Mouse (Mus musculus) limb, embryonic 15.5 days (tissue): ENCODE measurements around the gene Pxmp4. TPM values are rescaled to one million over a fixed set of nuclear protein-coding genes. Genes with fewer than 3 reads are reported as not detected.

Experiments used
- ATAC-seq: fragments of 200-750 bp; cut with Nextera tagmentation; 2 replicates; pipeline ENCODE4 v1.8.0; 2017; ENCODE audit warnings: low read depth, moderate TSS enrichment; ENCODE audit not compliant: insufficient number of reproducible peaks, low FRiP score, low TSS enrichment
- H3K27ac ChIP-seq: fragments of 300-500 bp; sonication (generic); 2 replicates; pipeline ENCODE4 v1.5.1; 2015; ENCODE audit warnings: moderate library complexity, mild to moderate bottlenecking, inconsistent platforms
- H3K27me3 ChIP-seq: fragments of 300-500 bp; sonication (generic); 2 replicates; pipeline ENCODE4 v1.6.1; 2015; ENCODE audit warnings: inconsistent platforms
- H3K36me3 ChIP-seq: fragments of 300-500 bp; sonication (generic); 2 replicates; pipeline ENCODE4 v1.6.1; 2015; ENCODE audit warnings: inconsistent platforms
- H3K4me1 ChIP-seq: fragments of 300-500 bp; sonication (generic); 2 replicates; pipeline ENCODE4 v1.6.1; 2015; ENCODE audit warnings: inconsistent platforms
- H3K4me2 ChIP-seq: fragments of 300-500 bp; sonication (generic); 2 replicates; pipeline ENCODE4 v1.6.1; 2015; ENCODE audit warnings: mild to moderate bottlenecking, inconsistent platforms
- H3K4me3 ChIP-seq: fragments of 300-500 bp; sonication (generic); 2 replicates; pipeline ENCODE4 v1.5.1; 2015; ENCODE audit warnings: mild to moderate bottlenecking, inconsistent platforms
- H3K9ac ChIP-seq: fragments of 300-500 bp; sonication (generic); 2 replicates; pipeline ENCODE4 v1.6.1; 2015; ENCODE audit warnings: inconsistent platforms
- H3K9me3 ChIP-seq: fragments of 300-500 bp; sonication (generic); 2 replicates; pipeline ENCODE4 v1.6.1; 2016; ENCODE audit warnings: inconsistent platforms
- WGBS: fragments of 180-500 bp; shearing (Covaris S2); methylation state at CpG from one replicate; pipeline ENCODE4 v1.1.7; 2015; 5-methylcytosine and 5-hydroxymethylcytosine counted together
- polyA plus RNA-seq: library from polyadenylated mRNA; unstranded; fragments of >200 nt; fragmentation: Nextera tagmentation; extraction: Ambion mirVana; gene quantifications from 2 replicates; pipeline ENCODE4 v1.2.1, GENCODE M21; 2015

Gene Pxmp4
- polyA plus RNA-seq, result 30.8 and 32.3 TPM in 2 replicates

DNA sequence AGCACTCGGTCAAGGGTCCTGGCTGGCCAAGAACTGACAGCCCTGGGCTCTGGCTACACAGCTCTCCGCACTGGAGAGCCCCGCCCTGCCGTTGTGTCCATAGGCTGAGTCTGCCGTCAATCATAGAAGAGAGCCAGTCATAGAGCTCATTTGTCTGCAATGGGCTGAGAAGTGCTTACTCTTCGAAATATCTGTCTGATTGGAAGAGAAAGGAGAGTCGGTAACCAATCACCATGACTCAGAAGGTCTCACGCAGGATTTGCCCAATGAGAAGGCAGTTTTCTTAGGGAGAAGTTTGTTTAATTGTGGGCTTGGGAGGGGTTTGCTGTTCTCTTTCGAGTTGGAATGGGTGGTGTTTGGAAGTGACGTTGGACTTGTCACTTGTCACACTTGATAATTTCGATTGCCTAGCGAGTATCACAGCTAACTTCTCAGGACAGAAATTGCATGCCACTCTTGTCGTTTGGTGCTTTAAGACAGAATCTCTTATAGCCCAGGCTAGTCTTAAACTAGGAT lies at the start of gene Pxmp4:
TSS of gene Pxmp4 (minus strand) at position 71 of the 516 bp plus-strand sequence.
- Histone ChIP-seq H3K9ac (peak within 1 kb of the TSS; percentile 75), H3K27ac (peak within 1 kb of the TSS; percentile 51), H3K4me1 (peaks cover 14% of the 10 kb centered on the region; the same call in 1 of the 2 replicates), H3K9me3 (no peaks in the 10 kb centered on the region), H3K4me3 (peak within 1 kb of the TSS; percentile 71), H3K27me3 (no peaks in the 10 kb centered on the region), H3K36me3 (no peaks in the 10 kb centered on the region), H3K4me2 (peak within 1 kb of the TSS; percentile 53)
- peak; percentile 100 for ATAC-seq
- 0% methylated on average over 13 of the region's 13 CpGs for WGBS

DNA sequence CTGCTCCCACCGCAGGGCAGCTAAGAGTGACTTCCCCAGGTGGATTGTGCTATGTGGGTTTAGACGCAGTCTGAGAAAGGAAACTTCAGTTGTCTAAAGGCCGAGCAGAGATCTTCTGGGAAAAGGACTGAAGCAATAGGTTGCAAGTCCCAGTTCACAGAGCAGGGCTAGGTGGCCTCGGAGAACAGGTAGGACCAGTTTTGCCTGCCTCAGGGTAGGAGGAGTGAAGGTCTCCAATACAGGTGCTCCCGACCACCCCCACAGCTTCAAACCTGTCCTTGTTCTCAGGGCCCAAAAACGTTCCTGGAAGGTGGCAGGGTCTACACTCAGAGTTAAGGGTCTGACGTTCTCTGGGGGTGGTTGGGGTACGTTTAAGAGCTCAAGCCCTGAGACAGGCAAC lies 47.9 kb upstream of the Pxmp4 start, which contains the start of gene Chmp4b:
TSS of gene Chmp4b (plus strand) at position 343 of the 400 bp plus-strand sequence.
- no peak for ATAC-seq
- Histone ChIP-seq H3K4me3 (no peak within 1 kb of the TSS), H3K27me3 (no peaks in the 10 kb centered on the region), H3K27ac (peak within 1 kb of the TSS; percentile 57), H3K4me1 (no peaks in the 10 kb centered on the region), H3K4me2 (no peak within 1 kb of the TSS), H3K9me3 (no peaks in the 10 kb centered on the region), H3K36me3 (no peaks in the 10 kb centered on the region), H3K9ac (no peak within 1 kb of the TSS)
- 42% methylated on average over 8 of the region's 8 CpGs for WGBS

DNA sequence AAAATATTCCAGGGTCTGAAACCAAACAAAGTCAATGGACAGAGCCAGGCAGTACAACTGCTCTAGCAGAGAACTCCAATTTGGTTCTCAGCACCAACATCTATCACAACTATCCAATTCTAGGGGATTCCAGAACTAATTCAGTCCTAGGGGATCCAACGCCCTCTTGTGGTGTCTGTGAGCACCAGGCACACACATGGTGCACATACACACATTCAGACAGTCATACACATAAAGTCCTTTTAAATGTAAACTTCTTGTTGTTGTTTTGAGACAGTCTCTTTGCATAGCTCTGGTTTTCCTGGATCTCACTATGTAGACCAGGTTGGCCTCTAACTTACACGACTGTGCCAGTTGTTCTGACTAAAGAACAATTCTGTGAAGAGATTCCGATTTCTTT lies 46.9 kb upstream of the Pxmp4 start:
- Histone ChIP-seq H3K9ac (no peak overlapping the region), H3K4me1 (no peaks in the 10 kb centered on the region), H3K27me3 (no peaks in the 10 kb centered on the region), H3K27ac (0 out of 2 replicates have a peak overlapping the region, but pooled peaks have one; percentile 50), H3K9me3 (no peaks in the 10 kb centered on the region), H3K36me3 (peaks cover 8% of the 10 kb centered on the region; the same call in 1 of the 2 replicates), H3K4me3 (no peak overlapping the region), H3K4me2 (no peak overlapping the region)
- no peak for ATAC-seq
- WGBS, result 74% methylated on average over 3 of the region's 3 CpGs

DNA sequence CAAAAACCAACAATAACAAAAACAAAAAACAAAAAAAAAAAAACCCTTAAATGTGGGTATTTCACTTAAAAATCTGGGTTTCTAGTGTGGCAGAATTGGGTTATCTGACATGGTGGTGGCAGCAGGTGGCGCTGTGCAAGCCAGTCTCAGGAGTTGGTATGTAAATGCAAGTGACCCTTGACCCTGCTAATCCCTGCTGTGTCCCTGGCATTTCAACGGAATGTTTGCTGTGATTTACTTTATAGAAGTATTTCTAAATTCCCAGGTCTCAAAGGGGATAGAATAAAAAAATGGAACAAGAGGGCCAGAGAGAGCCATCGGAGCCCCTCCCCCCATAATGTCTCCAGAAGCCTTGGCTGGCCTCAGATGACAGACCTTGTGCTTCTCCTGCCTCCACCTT lies 44.6 kb upstream of the Pxmp4 start:
- WGBS, result 30% methylated on average over 3 of the region's 3 CpGs
- no peak overlapping the region for H3K4me3 ChIP-seq
- H3K27ac ChIP-seq, result 0 out of 2 replicates have a peak overlapping the region, but pooled peaks have one; percentile 57
- H3K36me3 ChIP-seq, result peaks cover 26% of the 10 kb centered on the region; the same call in 1 of the 2 replicates
- no peak overlapping the region for H3K9ac ChIP-seq
- no peaks in the 10 kb centered on the region for H3K9me3 ChIP-seq
- ATAC-seq, result no peak
- no peak overlapping the region for H3K4me2 ChIP-seq
- no peaks in the 10 kb centered on the region for H3K27me3 ChIP-seq
- no peaks in the 10 kb centered on the region for H3K4me1 ChIP-seq

DNA sequence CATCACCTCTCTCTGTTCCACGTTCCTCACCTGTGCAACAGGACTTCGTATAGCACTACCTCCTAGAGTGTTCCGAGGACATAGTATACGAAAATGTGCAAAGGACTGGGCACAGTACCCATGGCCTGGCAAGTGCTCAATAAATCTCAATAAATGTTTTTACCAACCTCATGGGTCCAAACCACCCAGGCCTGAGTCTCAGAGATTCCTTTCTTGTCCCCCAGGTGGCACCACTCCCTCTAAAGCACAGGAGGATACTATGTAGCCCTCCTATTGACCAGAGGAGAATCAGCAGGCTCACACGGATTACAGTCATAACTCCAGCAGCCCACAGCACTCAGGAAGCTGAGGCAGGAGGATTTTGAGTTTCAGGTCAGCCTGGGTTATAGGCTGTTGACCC lies 43.1 kb upstream of the Pxmp4 start:
- Histone ChIP-seq H3K4me1 (no peaks in the 10 kb centered on the region), H3K27ac (no peak overlapping the region), H3K4me3 (no peak overlapping the region), H3K9me3 (no peaks in the 10 kb centered on the region), H3K36me3 (peaks cover 35% of the 10 kb centered on the region; the same call in 1 of the 2 replicates), H3K27me3 (no peaks in the 10 kb centered on the region), H3K4me2 (no peak overlapping the region), H3K9ac (no peak overlapping the region)
- ATAC-seq, result no peak
- 75% methylated on average over 5 of the region's 5 CpGs for WGBS

DNA sequence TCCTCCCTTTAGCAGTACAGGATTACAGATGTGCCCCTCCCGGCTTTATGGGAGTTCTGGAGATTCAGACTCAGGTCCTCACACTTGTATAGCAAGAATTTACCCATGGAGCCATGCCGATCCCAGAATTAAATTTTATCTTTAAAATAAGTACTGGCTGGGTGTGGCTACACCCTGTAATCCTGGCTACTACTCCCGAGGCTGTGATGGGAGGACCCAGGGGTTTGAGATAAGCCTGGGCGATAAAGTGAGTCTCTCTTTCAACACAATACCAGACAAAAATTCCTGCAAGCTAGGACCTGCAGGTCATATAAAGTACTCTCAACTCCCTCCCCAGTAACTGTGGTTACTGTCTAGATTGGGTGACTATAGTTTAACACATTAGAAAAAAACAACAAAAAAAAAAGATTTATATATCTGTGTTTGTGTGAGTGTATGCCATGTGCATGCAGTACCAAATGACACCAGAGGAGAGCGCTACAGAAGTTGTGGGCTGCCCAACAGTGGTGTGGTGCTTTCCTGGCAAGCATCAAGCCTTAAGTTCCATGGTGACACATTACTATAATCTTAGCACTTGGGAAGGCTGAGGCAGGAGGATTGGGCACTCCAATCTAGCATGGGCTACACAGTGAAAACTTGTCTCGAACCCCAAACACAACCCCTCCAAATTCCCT lies 39.3 kb upstream of the Pxmp4 start:
- Histone ChIP-seq H3K36me3 (peaks cover 54% of the 10 kb centered on the region), H3K9ac (no peak overlapping the region), H3K4me2 (no peak overlapping the region), H3K4me1 (no peaks in the 10 kb centered on the region), H3K27me3 (no peaks in the 10 kb centered on the region), H3K9me3 (no peaks in the 10 kb centered on the region), H3K4me3 (no peak overlapping the region), H3K27ac (no peak overlapping the region)
- WGBS, result 73% methylated on average over 6 of the region's 6 CpGs
- no peak for ATAC-seq

DNA sequence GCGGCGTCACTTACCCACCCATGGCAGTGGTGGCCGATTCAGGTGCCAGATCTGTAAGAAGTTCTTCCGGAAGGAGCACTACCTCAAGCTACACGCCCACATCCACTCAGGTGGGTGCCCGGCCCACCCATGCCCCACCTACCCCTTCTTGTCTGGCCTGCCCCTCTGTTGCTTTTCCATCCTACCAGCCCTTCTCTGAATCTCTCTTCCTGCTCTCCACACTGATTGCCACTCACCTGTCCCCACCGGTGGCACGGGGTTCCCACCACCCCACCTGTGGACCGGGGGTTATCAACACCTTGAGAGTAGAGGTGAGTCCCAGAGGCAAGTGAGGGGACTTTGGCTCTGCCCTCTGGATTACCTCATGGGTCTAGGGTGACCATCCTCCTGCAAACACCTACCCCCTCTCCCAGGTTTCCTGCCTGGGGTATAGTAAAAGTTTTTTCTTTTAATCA lies 38.5 kb upstream of the Pxmp4 start:
- H3K27ac ChIP-seq, result no peak overlapping the region
- no peak overlapping the region for H3K4me2 ChIP-seq

DNA sequence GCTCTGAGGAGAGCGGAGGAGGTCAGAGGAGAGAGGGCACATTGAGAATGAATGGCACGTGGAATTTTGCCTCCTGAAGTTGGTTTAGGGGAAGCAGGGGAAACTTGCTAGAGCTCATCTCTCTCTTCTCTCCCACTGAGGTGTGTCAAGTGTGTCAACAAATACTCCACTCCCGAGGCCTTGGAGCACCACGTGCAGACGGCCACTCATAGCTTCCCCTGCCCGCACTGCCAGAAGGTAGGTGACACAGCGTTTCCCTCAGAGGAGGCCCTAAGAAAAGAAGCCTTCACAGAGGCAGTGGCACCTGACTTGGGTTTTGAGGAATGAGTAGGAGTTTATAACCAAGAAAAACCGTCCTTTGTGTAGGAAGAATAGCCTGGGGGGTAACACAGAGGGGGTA lies 37.7 kb upstream of the Pxmp4 start:
- WGBS, result 82% methylated on average over 8 of the region's 8 CpGs
- Histone ChIP-seq H3K4me3 (no peak overlapping the region), H3K27ac (no peak overlapping the region), H3K4me1 (no peaks in the 10 kb centered on the region), H3K4me2 (no peak overlapping the region), H3K36me3 (peaks cover 59% of the 10 kb centered on the region), H3K9me3 (no peaks in the 10 kb centered on the region), H3K27me3 (no peaks in the 10 kb centered on the region), H3K9ac (no peak overlapping the region)
- ATAC-seq, result no peak

More for the DNA sequence above, 38.5 kb upstream of the Pxmp4 start:
- 93% methylated on average over 9 of the region's 9 CpGs for WGBS
- ATAC-seq, result no peak
- no peak overlapping the region for H3K4me3 ChIP-seq
- no peaks in the 10 kb centered on the region for H3K4me1 ChIP-seq
- H3K9ac ChIP-seq, result no peak overlapping the region
- H3K36me3 ChIP-seq, result peaks cover 59% of the 10 kb centered on the region
- no peaks in the 10 kb centered on the region for H3K9me3 ChIP-seq
- H3K27me3 ChIP-seq, result no peaks in the 10 kb centered on the region

DNA sequence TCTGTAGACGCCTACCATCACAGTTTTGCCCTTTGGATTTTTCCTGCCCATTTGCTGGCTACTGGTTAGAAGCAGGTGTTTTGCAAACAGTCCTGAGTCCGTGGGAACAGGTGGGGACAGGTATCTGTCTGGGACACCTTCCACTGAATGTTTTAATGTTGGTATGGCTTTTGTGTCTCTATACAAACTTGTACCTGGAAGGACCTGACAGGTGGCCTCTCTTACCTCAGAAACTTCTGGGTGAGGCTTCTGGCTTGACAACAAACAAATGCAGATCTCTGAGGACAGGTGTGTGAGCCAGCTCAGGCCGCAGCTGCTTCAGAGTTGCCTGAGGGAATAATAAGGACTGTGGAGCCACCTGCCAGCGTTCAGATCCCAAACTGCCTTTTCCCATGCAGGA lies 35.6 kb upstream of the Pxmp4 start:
- Histone ChIP-seq H3K27ac (no peak overlapping the region), H3K4me3 (no peak overlapping the region), H3K4me2 (no peak overlapping the region), H3K9me3 (no peaks in the 10 kb centered on the region), H3K4me1 (no peaks in the 10 kb centered on the region), H3K27me3 (no peaks in the 10 kb centered on the region), H3K9ac (no peak overlapping the region), H3K36me3 (peaks cover 48% of the 10 kb centered on the region)
- WGBS, result 79% methylated on average over 4 of the region's 4 CpGs
- no peak for ATAC-seq

DNA sequence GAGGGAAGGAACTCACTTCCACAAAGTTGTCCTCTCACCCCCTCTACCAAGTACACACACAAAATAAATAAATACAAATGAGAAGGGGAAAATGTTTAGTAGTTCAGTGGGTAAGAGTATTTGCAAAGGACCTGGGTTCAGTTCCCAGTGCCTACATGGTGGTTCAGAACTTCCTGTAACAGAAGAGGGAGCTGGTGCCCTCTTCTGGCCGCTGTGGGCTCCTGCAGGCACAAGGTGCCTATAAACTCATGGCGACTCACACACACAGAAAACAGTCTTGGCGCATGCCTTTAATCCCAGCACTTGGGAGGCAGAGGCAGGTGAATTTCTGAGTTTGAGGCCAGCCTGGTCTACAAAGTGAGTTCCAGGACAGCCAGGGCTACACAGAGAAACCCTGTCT lies 35.0 kb upstream of the Pxmp4 start:
- Histone ChIP-seq H3K9me3 (no peaks in the 10 kb centered on the region), H3K27me3 (no peaks in the 10 kb centered on the region), H3K27ac (no peak overlapping the region), H3K36me3 (peaks cover 46% of the 10 kb centered on the region), H3K4me1 (no peaks in the 10 kb centered on the region), H3K4me3 (no peak overlapping the region), H3K9ac (no peak overlapping the region), H3K4me2 (no peak overlapping the region)
- 94% methylated on average over 3 of the region's 3 CpGs for WGBS
- no peak for ATAC-seq

DNA sequence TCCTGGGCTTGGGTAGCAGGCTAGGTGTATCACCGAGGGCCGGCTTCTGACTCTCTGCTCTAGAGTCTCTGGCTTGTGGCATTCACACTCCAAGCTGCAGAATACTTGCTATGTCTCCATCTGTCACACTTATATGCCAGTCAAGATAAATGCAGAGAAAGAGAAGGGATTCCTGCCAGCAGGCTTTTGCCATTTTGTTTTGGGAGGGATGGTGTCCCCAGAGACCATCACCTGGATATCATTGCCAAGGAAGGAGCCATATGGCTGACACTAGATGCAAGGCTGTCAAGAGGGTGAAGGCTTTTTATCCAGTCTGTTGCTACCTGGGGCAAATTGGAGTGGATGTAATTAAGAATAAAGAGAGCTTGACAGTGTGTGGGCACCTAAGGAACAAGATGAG lies 32.3 kb upstream of the Pxmp4 start:
- H3K4me2 ChIP-seq, result no peak overlapping the region
- no peak overlapping the region for H3K9ac ChIP-seq
- H3K27ac ChIP-seq, result no peak overlapping the region
- no peaks in the 10 kb centered on the region for H3K4me1 ChIP-seq
- peaks cover 38% of the 10 kb centered on the region for H3K36me3 ChIP-seq
- no peak for ATAC-seq
- H3K27me3 ChIP-seq, result no peaks in the 10 kb centered on the region
- no peak overlapping the region for H3K4me3 ChIP-seq
- WGBS, result 95% methylated on average over 2 of the region's 2 CpGs
- no peaks in the 10 kb centered on the region for H3K9me3 ChIP-seq

DNA sequence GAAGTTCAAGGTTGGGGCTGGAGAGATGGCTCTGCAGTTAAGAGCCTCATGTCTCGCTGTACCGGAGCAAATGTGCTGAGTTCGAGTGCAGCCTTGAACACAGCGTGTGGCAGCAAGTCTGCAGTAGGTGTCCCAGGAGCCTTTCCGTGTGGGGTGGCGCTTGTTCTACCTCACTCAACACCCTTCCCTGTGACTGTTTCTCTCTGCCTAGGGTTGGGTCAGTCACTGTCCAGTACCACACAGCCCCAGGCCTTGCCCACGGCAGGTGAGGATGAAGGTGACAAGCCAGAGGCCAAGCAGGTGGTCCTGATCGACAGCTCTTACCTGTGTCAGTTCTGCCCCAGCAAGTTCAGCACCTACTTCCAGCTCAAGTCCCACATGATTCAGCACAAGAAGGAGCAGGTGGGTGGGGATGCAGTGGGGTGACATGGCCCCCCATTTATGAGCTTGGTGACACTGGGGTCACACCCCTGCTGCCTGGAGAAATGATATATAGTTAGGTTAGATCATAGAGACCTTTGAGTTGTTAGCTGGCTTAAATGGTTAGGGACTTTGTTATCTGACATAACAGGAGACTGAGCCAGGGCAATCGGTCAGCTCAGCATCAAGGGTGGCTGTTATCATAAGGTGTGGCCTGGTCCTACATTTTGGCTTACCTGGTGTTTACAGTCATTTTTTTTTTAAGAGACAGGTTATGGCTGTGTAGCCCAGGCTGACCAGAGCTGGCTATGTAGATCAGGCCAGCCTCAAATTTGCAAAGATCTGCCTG lies 30.6 kb upstream of the Pxmp4 start:
- 93% methylated on average over 9 of the region's 9 CpGs for WGBS
- Histone ChIP-seq H3K36me3 (peaks cover 40% of the 10 kb centered on the region), H3K27ac (no peak overlapping the region), H3K4me1 (no peaks in the 10 kb centered on the region), H3K9me3 (no peaks in the 10 kb centered on the region), H3K4me3 (no peak overlapping the region), H3K4me2 (no peak overlapping the region), H3K27me3 (no peaks in the 10 kb centered on the region), H3K9ac (no peak overlapping the region)
- ATAC-seq, result no peak
